Mouse (Mus musculus) CD8-positive naive resting alpha-beta T cell, adult 2 months (primary cell): ENCODE data around the gene 1600012H06Rik.
"Not testable (repeated sequence)": the region's sequence is repeated elsewhere in the genome, so short reads cannot be mapped to it uniquely, and the experiment has no call there.

Experiments used
- DNase-seq, 2 experiments: peaks; one replicate each; pipeline ENCODE4 v3.0.0; 2022; ENCODE audit warnings: low read depth in 2 of 2, low spot score in 2 of 2

1600012H06Rik gene

DNA sequence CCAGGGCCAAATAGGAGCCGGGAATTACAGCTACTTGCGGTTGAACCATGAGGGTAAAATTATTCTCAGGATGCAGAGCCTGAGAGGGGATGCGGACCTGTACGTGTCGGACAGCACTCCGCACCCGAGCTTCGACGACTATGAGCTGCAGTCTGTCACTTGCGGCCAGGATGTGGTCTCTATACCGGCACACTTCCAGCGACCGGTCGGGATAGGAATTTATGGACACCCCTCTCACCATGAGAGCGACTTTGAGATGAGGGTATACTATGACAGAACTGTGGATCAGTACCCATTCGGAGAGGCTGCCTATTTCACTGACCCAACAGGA is 710 bp downstream of the 1600012H06Rik start:
- no peak for DNase-seq

DNA sequence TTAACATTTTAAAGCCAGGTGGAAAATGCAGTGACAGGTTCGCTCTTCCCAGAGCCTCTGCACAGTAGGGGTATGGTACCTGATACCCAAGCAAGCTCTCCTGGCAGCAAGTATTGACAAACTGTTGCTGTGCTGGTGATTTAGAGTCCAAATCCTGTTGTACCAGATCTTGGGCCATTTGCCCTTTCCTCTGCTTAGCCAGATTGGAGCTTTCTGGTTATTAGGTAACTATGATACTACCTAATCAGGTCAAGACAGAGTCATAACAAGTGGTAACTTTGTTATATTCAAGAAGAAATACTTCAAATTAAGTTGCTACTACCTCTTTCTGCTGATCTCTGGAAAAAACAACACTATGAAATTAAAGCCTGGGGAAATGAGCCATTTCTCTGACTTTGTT is 1.6 kb downstream of the 1600012H06Rik start:
- DNase-seq: no peak

DNA sequence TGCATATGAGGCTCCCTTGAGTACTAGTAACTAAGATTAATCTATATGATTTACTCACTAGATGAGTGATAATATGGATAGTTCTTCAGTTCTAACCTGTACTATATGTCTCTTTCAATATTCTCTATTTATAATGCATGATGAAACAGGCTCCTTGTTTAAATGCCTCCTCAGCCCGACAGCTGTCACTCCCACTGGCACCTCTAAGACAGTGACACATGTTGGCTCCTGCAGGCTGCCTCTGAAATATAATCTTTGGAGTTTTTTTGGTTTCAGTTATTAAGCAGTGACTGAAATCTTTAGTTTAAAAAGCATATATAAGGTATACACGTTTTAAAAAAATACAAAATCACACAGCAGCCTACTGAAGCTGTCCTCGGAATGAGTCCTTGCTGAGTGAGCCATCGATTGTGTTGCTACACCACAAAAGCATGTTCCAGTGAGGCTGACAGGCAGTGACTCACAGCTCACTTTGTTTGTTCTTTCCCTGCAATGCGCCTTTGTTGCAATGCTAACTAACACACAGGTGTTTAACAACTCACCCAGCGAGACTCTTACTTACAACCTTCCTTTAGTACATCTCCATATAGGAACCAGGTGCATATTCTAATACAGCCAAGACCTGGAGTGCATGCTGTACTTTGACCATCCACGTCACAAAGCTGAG is 6.3 kb downstream of the 1600012H06Rik start:
- DNase-seq: no peak

DNA sequence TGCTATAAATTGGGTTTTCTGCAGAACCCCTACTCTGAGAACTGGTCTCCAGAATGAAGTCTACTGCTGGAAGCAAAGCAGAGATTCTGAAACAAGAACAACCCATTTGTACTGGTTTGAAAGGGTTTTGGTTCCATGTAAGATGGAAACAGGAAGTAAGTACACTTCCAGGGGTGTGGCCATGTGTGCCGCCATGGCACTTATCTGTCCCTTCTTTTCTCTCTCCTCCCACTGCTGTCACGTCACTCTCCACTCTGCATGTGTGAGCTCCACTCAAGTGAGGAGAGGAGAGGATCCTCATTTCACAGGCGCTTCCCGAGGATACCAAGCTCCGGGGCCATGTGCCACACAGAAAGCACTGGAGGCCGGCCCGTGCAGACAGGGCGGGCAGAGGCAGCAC is 10.5 kb downstream of the 1600012H06Rik start:
- DNase-seq: no peak

DNA sequence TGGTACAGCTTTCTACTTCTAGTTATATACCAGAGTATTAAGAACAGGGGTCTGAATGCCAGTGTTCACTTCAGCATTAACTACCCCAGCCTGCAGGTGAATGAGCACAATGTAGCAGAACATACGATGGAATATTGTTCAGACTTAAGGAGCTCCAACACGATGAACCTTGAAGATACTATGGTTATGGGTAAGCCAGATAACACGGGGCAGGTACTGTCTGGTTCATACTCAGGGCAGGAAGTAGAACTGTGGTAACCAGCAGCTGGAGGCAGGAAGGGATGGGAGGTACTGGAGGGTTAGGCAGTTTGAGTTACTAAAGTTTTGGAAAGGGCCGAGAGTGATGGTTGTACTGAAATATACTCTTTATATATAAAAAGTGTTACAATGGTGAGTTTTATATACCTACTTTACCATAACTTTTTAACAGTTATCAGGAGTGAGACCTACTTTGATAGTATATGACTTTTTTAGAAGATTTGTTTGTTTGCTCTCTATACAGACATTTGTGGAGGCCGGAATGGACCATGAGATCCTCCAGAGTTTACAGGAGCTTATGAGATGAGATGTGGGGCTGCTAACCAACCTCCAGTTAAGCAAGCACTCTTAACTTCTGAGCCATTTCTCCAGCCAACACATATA is 15.8 kb downstream of the 1600012H06Rik start:
- no peak for DNase-seq

DNA sequence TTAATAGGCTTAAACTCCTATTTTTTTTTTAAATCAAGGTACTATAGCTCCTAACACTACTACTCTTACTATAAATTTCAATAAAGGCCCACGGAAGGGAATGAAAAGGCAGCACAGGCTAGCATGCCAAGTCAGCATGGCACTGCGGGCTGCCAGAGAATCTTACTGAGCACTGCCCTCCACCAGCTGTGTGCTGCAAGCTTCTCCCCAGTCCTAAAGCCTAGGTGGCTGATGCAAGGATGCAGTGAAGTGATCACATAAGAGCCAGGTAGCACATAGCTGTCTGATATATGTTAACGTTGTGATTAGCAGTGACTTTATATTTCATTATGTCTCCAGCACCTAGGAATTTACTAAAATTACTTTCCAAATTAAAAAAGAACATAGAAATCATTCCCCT is 17.0 kb downstream of the 1600012H06Rik start:
- DNase-seq: no peak

DNA sequence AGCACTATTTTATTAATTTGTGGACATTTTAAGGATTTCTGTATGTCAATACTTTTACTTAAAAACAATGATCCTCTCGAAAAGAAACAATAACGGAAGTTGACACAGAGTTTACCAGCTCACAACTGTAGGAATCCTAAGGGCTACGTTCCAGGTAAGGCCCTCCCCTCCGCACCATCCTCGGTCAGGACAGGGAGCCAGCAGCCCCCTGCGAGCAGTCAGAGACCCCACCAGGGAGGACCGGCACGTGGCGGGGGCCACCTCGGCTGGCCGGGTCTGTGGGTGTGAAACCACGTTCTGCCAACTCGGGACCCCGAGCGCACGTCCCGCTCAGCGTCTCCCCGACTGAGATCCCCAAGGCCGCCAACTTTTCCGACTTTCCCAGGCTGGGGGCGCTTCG is 17.5 kb downstream of the 1600012H06Rik start:
- peak in 1 of 2 experiments; percentile 6 for DNase-seq

DNA sequence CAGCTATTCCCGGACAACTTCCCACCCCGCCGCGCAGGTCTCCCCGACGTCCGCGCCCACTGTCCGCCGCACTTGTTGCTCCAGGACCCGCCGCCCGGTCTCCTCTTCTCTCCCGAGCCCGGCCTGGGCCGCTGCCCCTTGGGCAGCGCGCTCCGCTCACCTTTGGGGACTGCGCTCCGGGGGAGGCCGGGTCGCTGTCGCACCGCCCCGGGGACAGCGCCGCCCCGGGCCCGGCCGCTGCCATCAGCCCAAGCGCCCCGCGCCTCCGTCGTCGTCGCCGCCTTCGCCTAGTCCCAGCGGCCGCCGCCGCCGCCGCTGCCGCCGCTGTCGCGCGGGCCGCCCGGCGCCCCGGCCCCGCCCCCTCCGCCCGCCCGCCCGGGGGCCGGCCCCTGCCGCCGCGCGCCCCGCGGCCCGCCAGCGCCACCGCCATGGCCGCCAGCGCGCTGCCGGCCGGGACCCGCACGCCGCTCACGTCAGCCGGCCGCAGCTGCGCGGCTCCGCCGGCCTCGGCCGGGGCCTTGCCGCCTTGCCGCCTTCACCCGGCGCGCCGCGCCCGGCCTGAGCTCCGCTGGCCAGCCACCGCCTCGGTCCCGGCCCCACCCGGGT is 18.1 kb downstream of the 1600012H06Rik start, which contains the start of gene Phf10:
Gene Phf10 (minus strand): TSS at position 323 of the 606 bp plus-strand sequence.
- peak; percentile 9 to 11 for DNase-seq

DNA sequence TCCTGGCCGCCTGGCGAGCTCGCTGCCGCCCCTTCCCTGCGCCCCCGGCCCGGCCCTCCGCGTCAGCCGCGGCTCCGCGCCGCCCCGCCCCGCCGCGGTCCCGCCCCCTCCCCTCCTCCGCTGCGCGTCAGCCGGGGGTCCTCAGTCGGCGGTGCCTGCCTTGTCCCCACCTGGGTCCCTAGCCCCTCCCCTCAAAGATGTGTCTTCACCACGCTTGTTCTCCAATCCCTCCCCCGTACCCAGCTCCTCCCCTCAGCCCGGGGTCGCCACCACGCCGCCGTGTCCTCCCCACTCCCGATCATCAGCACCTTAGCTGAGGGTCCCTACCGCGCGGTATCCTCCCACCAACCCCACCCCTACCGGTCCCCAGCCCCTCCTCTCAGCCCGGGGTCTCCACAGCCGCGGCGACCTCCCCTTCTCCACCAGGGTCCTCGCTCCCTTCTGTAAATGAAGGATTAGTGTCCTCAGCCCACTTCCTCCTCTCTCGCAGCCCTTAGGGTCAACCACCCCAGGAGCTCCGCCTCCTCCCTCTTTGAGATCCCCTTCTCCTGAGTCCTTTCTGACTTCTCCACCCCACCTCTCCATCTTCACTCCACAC is 18.7 kb downstream of the 1600012H06Rik start:
- DNase-seq: not testable (repeated sequence)

DNA sequence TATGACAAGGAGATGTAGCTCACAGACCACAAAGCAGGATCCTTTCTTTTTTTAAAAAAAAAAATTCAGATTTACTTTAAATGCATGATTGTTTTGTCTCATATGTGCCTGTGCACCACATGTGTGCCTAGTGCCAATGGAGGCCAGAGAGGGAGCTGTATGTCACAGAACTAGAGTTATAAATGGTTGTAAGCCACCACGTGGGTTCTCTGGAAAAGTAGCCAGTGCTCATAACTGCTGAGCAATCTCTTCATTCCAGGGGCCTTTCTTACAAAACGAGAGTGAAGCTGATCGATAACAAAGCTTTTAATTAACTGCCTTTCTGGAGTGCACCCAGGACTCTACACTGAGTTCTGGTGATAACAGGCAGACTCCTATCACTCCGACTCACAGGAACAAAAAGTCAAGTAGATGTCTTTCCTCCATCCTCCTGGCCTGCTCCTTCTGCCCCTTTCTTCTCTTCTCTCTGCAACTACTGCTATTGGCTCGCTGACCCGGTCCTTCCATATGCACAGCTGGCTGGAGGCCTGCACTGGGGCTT is 25.5 kb downstream of the 1600012H06Rik start:
- DNase-seq: not testable (repeated sequence)

DNA sequence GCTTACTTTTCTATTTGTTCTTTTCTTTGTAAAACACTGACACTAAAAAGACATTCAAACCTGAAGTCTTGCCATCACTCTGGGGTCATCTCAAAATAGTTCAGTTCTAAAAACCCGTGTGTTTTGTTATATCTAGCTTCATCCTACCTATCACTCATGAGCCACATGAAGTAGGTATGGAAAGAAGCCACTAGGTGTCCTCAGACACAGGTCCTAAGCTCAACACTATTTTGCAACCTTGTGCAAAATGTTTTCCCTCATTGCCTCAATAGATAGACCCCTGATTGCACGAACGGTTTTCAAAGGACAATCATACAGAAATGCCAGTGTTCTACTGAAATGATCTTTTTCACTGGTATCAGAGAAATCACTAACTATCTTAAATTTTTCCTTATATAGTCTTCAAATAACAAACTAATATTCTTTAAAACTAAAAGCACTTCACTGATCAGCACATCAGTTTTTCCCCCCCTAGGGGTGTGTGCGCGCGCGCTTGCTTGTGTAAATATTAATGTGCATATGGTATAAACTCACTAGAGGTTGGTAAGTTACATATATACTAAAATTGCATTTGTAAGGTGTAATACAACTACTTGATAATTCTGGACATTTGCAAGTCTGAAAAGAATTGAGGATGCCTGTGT is 34.9 kb downstream of the 1600012H06Rik start:
- DNase-seq: not testable (repeated sequence)

DNA sequence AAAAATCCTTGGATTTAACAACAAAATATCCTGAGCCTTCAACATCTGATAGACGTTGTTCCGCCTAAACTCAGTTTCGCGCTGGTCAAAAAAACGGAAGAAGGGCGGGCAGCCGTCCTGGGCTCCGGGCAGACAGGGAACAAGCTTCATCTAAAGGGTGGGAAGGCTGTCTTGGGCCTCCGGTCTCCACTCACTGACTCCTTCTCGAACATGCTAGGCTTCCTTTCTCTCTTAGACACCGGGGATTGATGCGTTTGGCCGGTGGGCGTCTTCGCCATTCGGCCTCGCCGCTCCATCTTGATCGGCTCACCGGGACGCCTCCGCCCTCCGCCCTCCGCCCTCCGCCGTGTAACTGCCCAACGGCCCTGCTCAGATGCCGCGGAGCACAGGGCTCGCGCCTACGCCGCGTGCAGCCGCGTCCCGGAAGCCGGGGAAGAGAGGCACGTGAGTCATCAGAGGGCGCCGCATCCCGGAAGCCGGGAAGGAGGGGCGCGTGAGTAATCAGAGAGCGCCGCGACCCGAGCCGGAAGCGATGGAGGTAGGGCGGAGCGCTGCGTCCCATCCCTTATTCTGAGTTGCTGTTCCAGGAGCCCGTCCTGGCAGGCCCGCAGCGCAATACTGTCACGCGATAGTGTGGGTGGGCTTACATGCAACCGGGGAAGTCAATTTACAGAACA is 35.5 kb downstream of the 1600012H06Rik start, which contains the start of the genes 9030025P20Rik and Gm3417:
Gene 9030025P20Rik (plus strand): TSS at position 107 of the 677 bp plus-strand sequence.
Gene Gm3417 (minus strand): TSS at position 429 of the 677 bp plus-strand sequence.
- DNase-seq: not testable (repeated sequence)

DNA sequence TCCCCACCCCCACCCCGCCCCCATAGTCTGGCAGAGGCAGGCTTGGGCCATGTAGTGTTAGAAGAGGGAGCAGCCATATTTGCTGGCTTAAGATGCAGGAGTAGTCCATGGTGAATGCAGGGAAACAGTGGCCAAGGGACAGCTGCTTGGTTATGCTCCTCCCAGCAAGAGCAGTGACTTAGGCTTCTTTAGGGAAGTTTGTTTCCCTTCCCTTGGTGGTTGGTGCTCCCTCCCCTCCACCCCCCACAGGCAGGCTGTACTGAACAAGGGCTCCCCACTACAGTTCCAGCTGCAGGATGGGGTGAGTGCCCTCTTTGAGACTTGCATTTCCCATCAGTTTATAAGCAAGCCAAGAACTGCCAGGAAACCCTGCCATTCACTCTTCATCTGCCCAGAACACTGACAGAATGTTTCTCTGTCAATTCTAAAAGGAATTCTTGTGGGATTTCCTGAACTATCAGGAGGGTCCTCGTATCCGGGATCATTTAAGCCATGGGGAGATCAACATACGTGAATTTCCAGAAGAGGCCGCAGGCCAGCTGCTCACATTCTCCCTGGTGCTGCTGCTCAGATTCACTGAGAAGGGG is 47.2 kb downstream of the 1600012H06Rik start:
- not testable (repeated sequence) for DNase-seq

DNA sequence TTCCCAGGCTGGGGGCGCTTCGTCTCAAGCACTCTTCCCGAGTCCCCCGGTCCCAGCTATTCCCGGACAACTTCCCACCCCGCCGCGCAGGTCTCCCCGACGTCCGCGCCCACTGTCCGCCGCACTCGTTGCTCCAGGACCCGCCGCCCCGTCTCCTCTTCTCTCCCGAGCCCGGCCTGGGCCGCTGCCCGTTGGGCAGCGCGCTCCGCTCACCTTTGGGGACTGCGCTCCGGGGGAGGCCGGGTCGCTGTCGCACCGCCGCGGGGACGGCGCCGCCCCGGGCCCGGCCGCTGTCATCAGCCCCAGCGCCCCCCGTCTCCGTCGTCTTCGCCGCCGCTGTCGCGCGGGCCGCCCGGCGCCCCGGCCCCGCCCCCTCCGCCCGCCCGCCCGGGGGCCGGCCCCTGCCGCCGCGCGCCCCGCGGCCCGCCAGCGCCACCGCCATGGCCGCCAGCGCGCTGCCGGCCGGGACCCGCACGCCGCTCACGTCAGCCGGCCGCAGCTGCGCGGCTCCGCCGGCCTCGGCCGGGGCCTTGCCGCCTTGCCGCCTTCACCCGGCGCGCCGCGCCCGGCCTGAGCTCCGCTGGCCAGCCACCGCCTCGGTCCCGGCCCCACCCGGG is 49.6 kb downstream of the 1600012H06Rik start:
- not testable (repeated sequence) for DNase-seq

DNA sequence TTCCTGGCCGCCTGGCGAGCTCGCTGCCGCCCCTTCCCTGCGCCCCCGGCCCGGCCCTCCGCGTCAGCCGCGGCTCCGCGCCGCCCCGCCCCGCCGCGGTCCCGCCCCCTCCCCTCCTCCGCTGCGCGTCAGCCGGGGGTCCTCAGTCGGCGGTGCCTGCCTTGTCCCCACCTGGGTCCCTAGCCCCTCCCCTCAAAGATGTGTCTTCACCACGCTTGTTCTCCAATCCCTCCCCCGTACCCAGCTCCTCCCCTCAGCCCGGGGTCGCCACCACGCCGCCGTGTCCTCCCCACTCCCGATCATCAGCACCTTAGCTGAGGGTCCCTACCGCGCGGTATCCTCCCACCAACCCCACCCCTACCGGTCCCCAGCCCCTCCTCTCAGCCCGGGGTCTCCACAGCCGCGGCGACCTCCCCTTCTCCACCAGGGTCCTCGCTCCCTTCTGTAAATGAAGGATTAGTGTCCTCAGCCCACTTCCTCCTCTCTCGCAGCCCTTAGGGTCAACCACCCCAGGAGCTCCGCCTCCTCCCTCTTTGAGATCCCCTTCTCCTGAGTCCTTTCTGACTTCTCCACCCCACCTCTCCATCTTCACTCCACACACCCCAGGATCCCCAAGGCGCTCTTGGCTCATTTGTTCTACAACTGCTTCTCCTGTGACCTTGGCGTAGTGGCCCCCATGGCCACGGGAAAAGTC is 50.3 kb downstream of the 1600012H06Rik start:
- not testable (repeated sequence) for DNase-seq

DNA sequence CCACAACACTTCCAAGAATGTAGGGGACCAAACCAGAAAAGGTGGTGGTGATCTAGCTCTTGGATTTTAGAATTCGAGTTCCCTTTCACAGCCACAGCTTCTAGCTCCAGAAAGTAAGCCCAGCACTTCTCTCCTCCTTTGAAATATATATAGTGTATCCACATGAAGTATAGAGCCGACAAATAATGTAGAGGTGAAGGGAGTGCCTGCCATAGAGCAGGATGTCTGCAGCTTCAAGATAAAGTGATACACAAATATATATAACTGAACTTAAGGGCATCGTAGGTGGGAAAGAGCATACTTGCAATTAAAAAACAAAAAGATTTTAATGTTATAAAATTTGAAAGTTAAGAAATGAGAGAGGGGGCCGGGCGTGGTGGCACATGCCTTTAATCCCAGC is 51.2 kb downstream of the 1600012H06Rik start:
- DNase-seq: not testable (repeated sequence)

DNA sequence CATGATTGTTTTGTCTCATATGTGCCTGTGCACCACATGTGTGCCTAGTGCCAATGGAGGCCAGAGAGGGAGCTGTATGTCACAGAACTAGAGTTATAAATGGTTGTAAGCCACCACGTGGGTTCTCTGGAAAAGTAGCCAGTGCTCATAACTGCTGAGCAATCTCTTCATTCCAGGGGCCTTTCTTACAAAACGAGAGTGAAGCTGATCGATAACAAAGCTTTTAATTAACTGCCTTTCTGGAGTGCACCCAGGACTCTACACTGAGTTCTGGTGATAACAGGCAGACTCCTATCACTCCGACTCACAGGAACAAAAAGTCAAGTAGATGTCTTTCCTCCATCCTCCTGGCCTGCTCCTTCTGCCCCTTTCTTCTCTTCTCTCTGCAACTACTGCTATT is 57.1 kb downstream of the 1600012H06Rik start:
- DNase-seq: not testable (repeated sequence)

DNA sequence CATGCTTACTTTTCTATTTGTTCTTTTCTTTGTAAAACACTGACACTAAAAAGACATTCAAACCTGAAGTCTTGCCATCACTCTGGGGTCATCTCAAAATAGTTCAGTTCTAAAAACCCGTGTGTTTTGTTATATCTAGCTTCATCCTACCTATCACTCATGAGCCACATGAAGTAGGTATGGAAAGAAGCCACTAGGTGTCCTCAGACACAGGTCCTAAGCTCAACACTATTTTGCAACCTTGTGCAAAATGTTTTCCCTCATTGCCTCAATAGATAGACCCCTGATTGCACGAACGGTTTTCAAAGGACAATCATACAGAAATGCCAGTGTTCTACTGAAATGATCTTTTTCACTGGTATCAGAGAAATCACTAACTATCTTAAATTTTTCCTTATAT is 66.1 kb downstream of the 1600012H06Rik start:
- DNase-seq: not testable (repeated sequence)
